Mouse (Mus musculus) small intestine, adult 2 months (tissue): ENCODE data around the gene Rap1gds1.

Experiments used
- CTCF ChIP-seq: fragments of 200-500 bp; IDR thresholded peaks from 2 replicates; pipeline ENCODE4 v1.5.1; 2012; ENCODE audit warnings: low read depth, mild to moderate bottlenecking, control low read depth, inconsistent platforms, low read length, moderate library complexity, mixed read lengths; ENCODE audit not compliant: insufficient replicate concordance, insufficient read length; ENCODE audit errors: extremely low read depth
- POLR2A ChIP-seq: fragments of 200-500 bp; IDR thresholded peaks from 2 replicates; pipeline ENCODE4 v1.6.1; 2012; ENCODE audit warnings: low read depth, mild to moderate bottlenecking, control low read depth, inconsistent platforms, low read length, moderate library complexity

DNA sequence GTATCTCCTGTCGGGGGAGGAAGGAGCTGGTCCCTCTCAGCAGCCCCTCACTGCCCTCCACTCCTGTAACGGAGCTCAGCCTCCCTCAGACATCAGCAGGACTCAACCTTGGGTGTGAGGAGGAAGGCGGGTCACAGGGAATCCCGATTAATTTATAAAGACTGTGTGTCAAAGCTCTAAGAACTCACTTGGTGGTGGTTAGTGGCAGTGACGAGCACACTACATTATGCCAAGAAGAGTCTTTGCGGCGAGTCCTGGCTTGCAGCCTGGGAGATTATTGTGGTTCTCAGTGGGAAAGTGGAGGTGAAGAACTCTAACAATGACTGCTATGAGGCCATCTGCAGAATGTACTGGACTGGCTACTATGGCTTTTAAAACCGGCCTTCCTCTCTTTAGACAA, 148.8 kb downstream of the Rap1gds1 start:
- TF ChIP-seq CTCF (no peak), POLR2A (no peak)
